Mouse (Mus musculus) megakaryocyte-erythroid progenitor cell, adult 5-6 weeks (primary cell): ENCODE data around the gene Adamtsl1. TPM values are rescaled to one million over a fixed set of nuclear protein-coding genes. Genes with fewer than 3 reads are reported as not detected.

ENCODE experiments used
- ATAC-seq: replicated peaks from 2 replicates; pipeline ENCODE4 v1.8.0; 2016; ENCODE audit warnings: mild to moderate bottlenecking, inconsistent platforms; ENCODE audit not compliant: severe bottlenecking, poor library complexity, low FRiP score, low TSS enrichment
- total RNA-seq, 2 experiments: library from RNA; stranded (forward) in 1 of 2; stranded (reverse) in 1 of 2; fragments of 200-1000, 215-1000 nt in 1 of 2; fragments of >200 nt in 1 of 2; fragmentation: Nextera tagmentation in 1 of 2; gene quantifications; 2 replicates each; pipeline ENCODE4 v1.2.3; 2014 to 2017

The Adamtsl1 gene
- total RNA-seq, 2 experiments from 2014 or later, result not detected

DNA sequence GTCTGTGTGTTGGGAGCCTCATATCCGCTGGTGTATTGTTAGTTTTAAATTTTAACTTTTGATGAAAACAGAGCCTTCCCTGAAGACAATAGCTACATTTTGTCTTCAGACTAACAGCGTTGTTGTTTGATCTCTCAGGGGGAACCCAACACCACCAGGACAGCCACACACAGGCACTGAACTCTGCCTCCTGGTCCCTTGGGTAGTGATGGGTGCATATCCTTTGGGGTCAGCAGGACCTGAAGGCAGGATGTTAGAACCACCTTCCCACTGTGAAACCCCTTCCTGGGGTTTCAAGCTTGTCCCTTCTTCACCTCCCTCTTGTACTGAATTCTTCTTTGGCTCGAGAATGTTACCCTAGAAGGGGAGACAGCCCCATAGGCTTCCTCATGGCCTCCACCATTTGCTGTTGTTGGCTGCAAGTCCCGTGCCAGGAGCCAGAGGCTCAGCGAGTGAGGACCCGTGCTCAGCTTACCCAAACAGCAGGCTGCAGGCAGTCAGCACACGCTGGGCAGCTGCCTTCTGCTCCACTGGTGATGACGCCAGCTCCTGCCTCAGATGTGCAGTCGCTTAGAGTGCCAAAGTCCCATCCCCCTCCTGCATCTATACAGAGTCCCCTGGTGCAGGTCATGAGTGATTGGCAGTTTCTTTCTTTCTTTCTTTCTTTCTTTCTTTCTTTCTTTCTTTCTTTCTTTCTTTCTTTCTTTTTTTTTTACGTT, 506.6 kb downstream of the Adamtsl1 start:
- no peak for ATAC-seq

DNA sequence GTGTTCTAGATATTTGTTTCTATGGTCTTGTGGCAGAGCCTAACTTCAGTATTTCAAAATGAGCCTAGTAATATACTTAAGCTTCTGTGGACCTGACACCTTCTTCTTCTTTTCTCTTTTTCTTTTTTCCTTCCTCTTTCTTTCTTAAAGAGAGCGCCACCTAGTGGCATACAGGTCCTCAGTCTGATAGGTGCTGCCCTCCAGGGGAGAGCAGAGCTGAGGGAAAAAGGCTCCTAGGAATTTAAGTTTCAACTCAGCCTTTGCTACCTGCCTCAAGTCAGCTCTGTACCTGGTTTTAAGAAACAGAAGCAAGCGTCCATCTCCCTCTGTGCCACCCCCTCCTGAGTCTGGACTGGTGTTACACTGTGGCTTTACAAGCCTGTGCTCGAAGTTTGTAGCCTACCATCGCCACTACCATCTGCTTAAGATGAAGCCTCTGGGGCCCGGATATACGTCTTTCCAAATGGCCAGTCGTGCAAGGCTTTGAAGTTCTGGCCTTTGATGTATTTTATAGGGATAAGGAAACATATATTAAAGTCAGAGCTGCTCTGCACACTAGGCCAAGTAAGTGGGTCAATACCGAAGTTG, 510.7 kb downstream of the Adamtsl1 start:
- ATAC-seq, result peak; percentile 63

DNA sequence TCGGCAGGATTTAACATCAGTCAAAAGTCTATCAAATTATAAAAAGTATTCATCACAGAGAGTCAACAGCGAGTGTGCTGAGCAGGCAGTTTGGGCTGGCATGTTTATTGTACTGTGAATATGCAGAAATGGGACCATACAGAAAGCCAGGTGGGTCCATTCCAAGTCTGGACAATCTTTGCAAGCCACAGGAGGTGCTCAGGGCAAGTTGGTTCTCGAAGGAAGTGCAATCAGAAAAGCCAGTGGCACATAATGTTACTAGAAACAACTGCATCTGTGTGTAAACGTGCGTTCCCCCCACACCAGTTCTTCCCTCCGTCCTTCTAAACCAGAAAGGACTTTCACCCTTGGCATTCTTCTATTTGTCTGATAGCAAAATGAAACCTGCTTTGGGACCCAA, 515.5 kb downstream of the Adamtsl1 start:
- no peak for ATAC-seq

DNA sequence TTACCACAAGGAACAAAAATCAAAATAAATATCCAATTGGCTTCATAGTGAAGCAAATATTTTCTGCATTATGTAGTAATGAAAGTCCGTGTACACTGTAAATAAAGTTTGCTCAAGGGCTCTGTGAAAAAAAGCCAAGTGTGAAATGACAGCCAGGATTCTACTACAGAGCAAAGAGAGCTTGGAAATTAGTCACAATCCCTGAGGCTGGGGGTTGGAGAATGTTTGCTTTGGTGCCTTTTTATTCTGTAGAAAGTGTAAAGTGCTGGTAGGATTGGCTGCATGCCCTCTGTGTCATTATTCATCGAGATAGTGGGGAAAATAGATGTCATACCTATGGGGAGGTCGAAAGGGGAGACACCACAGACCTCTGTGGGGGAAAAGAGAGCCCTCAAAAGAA, 516.2 kb downstream of the Adamtsl1 start:
- ATAC-seq, result no peak

DNA sequence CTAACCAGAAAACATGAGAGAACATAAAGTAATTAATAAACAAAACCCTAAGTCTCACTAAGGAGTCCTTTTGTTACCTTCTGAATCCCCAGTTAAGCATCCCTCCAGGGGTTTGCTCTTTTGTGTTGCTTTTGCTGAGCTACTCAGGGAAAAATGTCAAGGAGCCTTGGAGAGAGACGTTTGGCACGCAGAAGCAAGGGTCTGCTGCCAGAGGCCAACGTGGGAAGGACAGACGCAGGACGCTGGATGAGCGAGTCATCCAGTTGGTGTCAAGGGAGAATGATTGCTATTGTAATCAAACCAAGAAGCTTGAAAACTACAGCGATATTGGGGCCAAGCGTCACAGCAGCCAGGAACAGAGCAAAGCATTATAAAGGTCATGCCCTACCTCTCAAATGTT, 517.1 kb downstream of the Adamtsl1 start:
- no peak for ATAC-seq

DNA sequence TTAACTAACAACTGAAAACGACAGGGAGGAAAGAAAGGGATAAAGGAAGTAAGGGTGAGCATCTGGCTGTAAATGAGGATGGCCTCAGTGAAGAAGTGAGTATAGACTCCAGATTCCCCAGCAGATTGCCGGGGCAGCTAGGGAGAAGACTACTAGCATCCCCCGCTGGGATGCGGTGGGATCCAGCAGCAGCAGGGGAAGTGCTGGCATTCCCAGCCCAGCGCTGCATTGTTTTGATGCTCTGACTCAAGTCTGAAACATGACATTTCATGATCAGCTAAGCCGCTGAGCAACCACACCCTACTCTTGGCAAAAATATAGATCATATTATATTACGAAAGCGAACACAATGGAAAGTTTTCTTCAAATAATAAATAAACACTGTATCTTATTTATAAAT, 526.9 kb downstream of the Adamtsl1 start:
- ATAC-seq, result no peak

DNA sequence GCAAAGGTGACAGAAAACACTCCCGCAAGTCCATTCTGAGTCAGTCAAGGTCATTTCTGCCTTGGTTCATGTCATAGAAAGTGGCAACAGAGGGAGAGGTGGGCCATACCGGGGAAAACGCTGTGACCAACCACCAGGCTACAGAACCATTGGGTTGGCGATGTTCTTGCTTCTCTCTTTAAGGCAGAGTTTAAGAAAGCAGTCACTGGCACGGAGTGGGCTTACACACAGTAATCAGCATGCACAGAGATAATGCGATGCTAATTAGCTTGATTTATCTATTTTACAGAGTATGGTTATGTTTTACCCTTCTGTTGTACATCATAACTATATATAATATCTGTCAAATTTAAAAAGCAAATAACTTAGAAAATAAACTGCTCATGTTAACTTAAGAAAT, 531.5 kb downstream of the Adamtsl1 start:
- no peak for ATAC-seq

DNA sequence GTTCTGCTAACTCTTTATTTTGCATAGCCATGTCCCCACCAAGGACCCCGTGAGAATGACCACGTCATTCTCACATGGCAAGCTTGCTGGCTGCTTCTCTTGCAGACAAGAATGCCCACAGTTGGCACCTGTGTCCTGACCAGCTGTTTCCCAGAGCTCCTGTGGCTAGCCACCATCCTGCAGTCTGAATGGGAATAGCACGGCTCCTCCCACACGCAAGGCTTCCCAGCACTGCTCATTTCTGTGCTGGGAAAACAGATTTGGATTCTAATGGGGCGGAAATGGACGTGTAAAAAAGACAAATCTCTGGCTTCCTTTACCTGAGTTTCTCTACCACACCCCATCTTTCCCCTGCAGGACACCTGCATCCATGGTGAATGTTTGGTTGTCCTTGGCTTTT, 531.9 kb downstream of the Adamtsl1 start:
- ATAC-seq, result no peak

DNA sequence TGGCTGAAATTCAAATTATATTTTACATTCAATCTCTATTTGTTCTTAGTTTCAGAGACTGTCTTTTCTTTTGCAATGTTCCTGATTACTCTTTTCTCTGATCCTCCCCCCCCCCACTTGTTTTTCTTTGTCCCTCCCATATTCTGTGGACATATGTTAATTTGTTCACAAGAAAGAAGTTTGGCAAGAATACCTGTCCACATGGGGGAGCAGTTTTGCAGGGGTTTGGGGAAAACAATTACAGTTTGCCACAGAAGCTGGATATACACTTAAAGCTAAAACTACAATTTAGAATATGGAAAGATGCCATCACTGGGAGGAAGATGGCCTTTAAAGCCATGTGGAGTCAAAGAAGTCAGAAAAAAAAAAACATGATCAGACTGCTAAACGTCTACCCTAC, 532.9 kb downstream of the Adamtsl1 start:
- ATAC-seq, result no peak

DNA sequence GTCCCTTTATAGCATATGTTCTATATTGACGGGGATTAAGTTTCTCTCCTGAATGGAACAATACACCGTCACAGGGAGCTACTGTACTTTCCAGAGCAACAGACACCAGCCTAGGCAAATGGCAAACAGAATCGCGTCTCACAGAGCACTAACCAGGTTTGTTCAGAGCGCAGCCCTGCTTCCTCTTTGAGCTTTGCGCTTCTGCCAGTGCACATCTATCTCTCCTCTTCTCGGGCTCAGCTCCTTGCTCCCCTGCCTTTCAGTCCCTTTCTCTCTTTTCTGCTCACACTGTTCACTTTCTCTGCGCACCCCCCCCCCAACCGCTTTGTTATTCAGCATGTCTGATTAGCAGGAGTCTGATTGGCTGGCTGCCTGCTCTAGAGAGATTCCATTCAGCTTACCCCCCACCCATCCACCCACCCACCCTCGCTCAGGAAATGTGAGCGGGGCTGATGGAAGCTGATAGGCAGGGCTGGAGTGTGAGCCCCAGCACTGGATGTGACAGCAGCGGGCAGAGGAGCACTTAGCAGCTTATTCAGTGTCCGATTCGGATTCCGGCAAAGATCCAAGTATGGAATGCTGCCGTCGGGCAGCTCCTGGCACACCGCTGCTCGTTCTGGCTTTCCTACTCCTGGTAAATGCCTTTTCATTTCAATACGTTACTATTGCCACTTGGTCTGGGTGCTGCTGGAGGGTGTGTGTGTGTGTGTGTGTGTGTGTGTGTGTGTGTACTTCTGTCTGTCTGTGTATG, 539.7 kb downstream of the Adamtsl1 start:
- peak; percentile 82 for ATAC-seq

DNA sequence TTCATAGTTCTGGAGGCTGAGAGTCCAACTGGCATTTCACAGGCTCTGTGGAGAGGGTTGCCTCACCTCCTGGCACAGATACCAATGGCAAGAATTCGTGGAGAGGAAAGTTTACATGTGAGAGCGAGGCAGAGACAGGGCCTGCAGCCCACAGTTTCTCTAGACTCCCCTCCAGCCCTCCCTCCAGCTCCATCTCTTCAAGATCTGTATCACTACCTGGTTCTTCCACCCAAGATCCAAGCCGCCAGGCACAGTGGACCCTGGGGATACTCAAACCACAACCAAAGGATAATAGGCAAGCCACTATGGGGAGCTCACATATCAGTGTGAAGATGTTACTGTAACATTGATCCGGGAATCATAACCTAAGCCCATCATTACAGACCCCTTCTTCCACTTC, 546.6 kb downstream of the Adamtsl1 start:
- ATAC-seq, result no peak

DNA sequence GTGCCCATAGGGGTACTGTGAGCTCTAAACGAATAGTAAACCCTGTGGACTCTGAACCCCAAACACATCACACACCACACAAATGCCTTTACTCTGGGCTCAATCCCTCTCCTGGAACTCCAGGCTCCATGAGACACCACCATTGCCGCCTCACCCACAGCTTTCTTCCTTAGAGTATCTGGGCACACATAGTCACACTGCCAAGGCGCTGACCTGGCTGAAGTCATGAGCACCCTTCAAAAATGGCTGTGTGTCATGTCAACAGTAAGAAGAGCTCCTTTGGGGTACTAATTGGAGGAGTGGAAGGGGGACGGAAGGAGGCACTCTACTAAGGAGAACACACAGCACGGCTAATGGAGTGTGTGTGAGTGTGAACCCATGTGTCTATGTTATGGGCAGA, 554.4 kb downstream of the Adamtsl1 start:
- no peak for ATAC-seq

DNA sequence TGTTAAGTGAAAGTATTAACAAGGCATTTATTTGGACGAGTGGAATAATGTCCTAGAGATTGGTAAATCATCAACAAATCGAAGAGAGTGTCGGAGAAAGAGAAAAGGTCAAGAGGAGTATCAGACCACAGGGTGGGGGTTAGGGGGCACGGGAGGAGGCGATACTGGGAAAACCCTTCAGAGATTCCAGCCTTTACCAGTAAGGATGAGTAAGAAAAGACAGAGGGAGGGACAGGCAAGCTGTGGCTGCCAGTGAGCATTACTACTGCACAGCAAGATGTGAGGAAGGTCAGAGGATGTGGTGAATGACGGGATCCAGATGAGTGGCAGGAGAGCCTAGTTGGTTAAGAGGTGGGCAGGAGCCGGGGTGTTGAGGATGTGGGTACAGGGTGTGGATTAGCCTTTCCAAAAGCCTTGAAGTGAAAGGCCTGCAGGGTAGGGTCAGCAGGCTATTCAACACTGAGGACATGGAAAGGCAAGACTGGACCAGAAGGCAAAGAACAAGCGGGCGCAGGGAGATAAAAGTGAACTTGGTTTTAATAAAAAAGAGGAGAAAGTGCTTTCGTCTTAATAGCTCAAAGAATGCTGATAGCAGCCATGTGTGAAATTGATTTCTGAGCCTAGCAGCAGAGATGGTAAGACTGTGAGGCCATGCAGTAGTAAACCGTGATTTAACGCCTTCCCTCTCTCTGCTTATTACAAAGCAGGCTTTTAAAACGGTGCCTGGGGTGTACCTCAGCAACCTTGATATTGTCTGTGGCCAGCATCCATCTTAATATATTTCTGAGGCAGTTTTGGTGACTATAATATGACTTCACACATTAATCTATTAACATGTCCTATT, 555.1 kb downstream of the Adamtsl1 start:
- ATAC-seq, result no peak

DNA sequence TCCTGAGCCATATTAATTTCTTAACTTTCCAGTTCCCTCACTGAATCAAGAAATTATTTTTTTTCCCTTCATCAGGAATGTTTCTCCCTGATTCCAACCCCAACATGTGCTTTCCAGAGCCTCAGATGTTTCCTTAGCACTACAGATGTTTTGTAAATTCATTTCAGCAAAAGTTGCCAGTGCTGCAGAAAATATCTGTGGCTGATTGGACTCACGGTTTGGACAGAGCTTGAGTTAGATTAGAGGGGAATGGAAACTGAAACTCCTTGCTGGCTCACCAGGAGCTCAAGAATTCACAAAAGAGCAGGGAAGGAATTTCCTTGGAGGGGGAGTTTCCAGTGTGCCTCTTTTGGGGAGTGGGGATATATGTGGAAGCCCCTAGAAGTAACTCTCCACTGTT, 560.9 kb downstream of the Adamtsl1 start:
- no peak for ATAC-seq

DNA sequence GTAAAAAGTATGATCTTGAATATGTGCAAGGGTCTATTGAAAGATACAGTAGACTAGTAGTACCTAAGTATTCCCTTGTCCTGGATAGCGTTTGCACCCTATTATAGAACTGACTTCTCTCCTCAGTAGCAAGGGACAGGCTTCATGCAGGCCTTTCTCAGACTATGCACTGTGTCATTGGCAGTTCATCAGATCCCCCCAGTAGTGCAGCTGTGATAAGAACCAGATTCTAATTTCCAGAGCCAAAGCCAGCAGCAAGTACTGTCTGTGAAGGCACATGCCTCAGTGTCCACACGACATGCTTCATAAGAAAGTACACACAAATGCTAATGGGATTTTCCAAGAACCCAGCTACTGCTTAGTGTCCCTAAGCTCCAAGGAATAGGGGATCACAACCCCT, 563.4 kb downstream of the Adamtsl1 start:
- no peak for ATAC-seq

DNA sequence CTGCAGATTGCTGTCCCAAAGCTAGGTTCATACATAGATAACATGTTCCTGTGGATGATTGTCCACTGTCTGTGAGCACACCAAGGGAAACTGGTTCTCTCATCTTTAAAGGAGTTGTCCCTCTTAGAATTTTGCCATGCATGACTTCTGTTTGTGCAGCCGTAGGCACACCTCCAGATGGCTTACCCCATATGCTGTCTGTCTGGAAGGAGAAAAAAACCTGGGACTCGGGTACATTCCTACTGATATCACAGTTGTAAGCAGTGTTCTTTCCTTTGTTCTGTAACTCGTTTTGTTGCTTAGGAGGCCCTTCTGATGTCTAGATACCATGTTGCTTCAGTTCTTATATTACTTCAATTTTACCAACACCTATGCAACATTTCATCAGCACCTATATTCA, 563.9 kb downstream of the Adamtsl1 start:
- ATAC-seq, result no peak

DNA sequence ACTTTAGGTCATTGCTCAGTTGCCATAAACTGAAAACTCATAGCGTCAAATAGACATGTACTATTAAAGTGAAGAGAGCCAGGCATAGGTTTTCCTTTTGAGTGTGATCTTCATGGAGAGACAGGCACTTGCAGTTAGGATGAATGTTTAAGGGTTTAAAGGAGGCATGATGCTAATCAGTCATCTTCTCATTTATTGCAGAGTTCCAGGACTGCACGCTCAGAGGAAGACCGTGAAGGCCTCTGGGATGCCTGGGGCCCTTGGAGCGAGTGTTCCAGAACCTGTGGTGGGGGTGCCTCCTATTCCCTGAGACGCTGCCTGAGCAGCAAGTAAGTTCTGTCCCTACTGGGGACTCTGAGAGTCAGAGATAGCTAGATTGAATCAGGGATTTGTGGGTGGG, 573.5 kb downstream of the Adamtsl1 start:
- ATAC-seq, result no peak

DNA sequence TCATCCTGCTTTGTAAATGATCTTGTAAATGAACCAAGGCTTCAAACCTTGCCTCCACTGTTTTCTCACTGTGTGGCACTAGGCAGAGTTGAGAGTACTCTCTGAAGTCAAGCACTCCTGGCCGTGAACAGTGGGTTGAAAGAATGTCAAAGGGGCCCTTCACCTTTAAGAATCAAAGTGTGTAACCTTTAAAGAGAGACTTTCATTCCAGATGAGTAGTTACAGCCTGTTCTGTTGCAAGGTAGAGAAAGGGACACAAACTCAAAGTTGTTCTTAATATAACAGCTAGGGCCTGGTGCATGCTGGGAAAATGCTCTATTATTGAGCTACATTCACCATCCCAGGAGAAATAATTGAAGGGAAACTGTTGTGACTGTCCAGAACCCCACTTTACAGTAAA, 589.2 kb downstream of the Adamtsl1 start:
- no peak for ATAC-seq

DNA sequence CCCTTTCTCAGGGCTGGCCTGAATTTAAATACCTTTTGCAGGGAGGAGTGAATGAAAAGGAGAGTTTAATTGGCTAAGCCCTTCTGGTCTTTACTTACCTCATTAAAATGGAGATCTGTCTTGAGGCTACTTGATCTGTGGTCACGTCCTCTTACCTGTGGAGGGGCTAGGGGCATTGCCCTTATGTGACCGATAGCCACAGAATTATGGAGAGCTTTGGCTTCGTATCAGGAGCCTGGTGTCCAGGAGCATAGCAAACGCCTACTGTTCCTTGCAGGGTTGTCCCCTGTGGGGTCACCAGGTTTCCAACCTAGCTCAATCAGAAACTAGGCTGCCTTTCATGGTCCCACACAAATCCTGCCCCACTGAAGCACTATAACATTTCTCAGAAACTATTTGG, 594.4 kb downstream of the Adamtsl1 start:
- no peak for ATAC-seq

DNA sequence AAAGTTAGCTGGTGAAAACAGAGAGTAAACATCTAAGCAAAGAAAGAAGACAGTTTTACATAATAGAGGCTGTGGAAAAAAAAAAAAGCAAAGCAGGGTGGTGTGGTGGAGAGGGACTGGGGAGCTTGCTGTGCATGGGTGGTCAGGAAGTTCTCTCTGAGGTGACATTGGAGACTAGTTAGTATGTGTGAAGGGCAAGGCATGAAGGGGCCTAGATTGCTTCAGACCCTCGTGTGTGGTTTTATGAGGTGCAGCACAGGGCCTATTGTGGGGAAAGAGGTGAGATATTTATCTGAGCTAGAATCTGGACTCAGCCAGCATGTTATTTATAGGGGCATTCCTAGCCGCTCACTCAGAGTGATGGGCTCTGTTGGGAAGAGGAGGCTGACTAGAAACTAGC, 605.1 kb downstream of the Adamtsl1 start:
- ATAC-seq, result no peak
